Comparison of ENCODE assay signal across 13 mouse cellular contexts in genomic region chr5:119978096-119978715, GRCm38 (mm10).
DNase-seq lines count a peak whose midpoint lies in the region; ATAC-seq and TF ChIP-seq lines count a peak whose summit lies in the region.
"Had no signal": no experiment of that assay in that cellular context is flagged by ENCODE, and none has a peak within 500 bp of the region (broad histone marks: within the 10 kb centered on the region; RNA-seq: fewer than 3 reads in every experiment).

No protein-coding gene starts in this region.

- no peaks in the 10 kb centered on the region for H3K27me3 ChIP-seq in hindbrain, embryonic 12.5 days
- no peaks in the 10 kb centered on the region for H3K27me3 ChIP-seq in hindbrain, embryonic 14.5 days (ENCODE audit: control insufficient read depth, insufficient read depth, low read length)
- no peaks in the 10 kb centered on the region for H3K27me3 ChIP-seq in testis, adult 2 months (ENCODE audit: control insufficient read depth, insufficient read depth, low read length)
- H3K27me3 ChIP-seq in limb, embryonic 12.5 days, result peaks cover 22% of the 10 kb centered on the region
- H3K27me3 ChIP-seq in liver, embryonic 11.5 days (replicated peaks; ENCODE audit: control insufficient read depth, insufficient read depth, low read length), result peaks cover 6% of the 10 kb centered on the region; the same call in 1 of the 2 replicates
- H3K27me3 ChIP-seq: embryonic facial prominence, embryonic 12.5 days had no signal

- ATAC-seq in hindbrain, embryonic 12.5 days (ENCODE audit: low FRiP score), result 0 out of 2 replicates have a peak, but pooled peaks have one; percentile 46
- ATAC-seq in hindbrain, embryonic 14.5 days (ENCODE audit: low FRiP score), result no peak
- ATAC-seq in limb, embryonic 12.5 days (ENCODE audit: insufficient number of reproducible peaks, insufficient read depth, low FRiP score, low TSS enrichment, low read depth), result no peak
- no peak for ATAC-seq in granulocyte monocyte progenitor cell, adult 5-6 weeks (replicated peaks; ENCODE audit: poor library complexity, severe bottlenecking)
- no peak for ATAC-seq in liver, embryonic 11.5 days (replicated peaks; ENCODE audit: low FRiP score)
- ATAC-seq: midbrain, embryonic 16.5 days had no signal

- no peak for DNase-seq in hindbrain, embryonic 14.5 days (ENCODE audit: low spot score)
- DNase-seq in testis, postnatal 14 days (ENCODE audit: low spot score), result no peak
- DNase-seq in layer of hippocampus, postnatal 10 days (ENCODE audit: low spot score in 2 of 2), result no peak
- no peak for DNase-seq in liver, embryonic 11.5 days (ENCODE audit: low spot score)
- DNase-seq: cerebellum, adult 8-10 months; lung, postnatal 4 days had no signal

- H3K36me3 ChIP-seq in hindbrain, embryonic 12.5 days, result no peaks in the 10 kb centered on the region
- no peaks in the 10 kb centered on the region for H3K36me3 ChIP-seq in hindbrain, embryonic 14.5 days (replicated peaks; ENCODE audit: control insufficient read depth, insufficient read depth)
- H3K36me3 ChIP-seq in testis, adult 2 months (ENCODE audit: control insufficient read depth, insufficient read depth, low read length), result no peaks in the 10 kb centered on the region
- H3K36me3 ChIP-seq in limb, embryonic 12.5 days, result no peaks in the 10 kb centered on the region
- H3K36me3 ChIP-seq in liver, embryonic 11.5 days (ENCODE audit: control insufficient read depth, insufficient read depth, low read length), result no peaks in the 10 kb centered on the region
- H3K36me3 ChIP-seq: embryonic facial prominence, embryonic 12.5 days had no signal

- no peak overlapping the region for H3K27ac ChIP-seq in hindbrain, embryonic 12.5 days
- H3K27ac ChIP-seq in hindbrain, embryonic 14.5 days, result no peak overlapping the region
- no peak overlapping the region for H3K27ac ChIP-seq in testis, adult 2 months (ENCODE audit: control insufficient read depth, insufficient read depth, low read depth, low read length)
- no peak overlapping the region for H3K27ac ChIP-seq in limb, embryonic 12.5 days
- no peak overlapping the region for H3K27ac ChIP-seq in liver, embryonic 11.5 days (ENCODE audit: low read depth, low read length)
- H3K27ac ChIP-seq: embryonic facial prominence, embryonic 12.5 days; liver, embryonic 14.5 days had no signal

- WGBS in hindbrain, embryonic 12.5 days, result 30% methylated on average over 10 of the region's 10 CpGs
- WGBS in hindbrain, embryonic 14.5 days, result 31% methylated on average over 10 of the region's 10 CpGs
- WGBS in limb, embryonic 12.5 days, result 20% methylated on average over 10 of the region's 10 CpGs
- WGBS in liver, embryonic 11.5 days, result 34% methylated on average over 10 of the region's 10 CpGs

- no peak overlapping the region for H3K4me3 ChIP-seq in hindbrain, embryonic 12.5 days
- H3K4me3 ChIP-seq in hindbrain, embryonic 14.5 days (replicated peaks; ENCODE audit: low read length), result no peak overlapping the region
- H3K4me3 ChIP-seq in testis, adult 2 months (ENCODE audit: control insufficient read depth, low read depth, low read length), result peak overlapping the region; percentile 21
- H3K4me3 ChIP-seq in limb, embryonic 12.5 days (replicated peaks), result no peak overlapping the region
- H3K4me3 ChIP-seq in liver, embryonic 11.5 days (ENCODE audit: low read depth, low read length), result no peak overlapping the region
- H3K4me3 ChIP-seq: embryonic facial prominence, embryonic 12.5 days had no signal

- no peaks in the 10 kb centered on the region for H3K9me3 ChIP-seq in hindbrain, embryonic 12.5 days (replicated peaks)
- H3K9me3 ChIP-seq in hindbrain, embryonic 14.5 days (ENCODE audit: control insufficient read depth, low read length), result no peaks in the 10 kb centered on the region
- no peaks in the 10 kb centered on the region for H3K9me3 ChIP-seq in limb, embryonic 12.5 days
- H3K9me3 ChIP-seq in liver, embryonic 11.5 days (ENCODE audit: control insufficient read depth, low read length), result no peaks in the 10 kb centered on the region
- H3K9me3 ChIP-seq: embryonic facial prominence, embryonic 12.5 days had no signal

- no peak for TF ChIP-seq CTCF in testis, adult 2 months (IDR thresholded peaks at IDR 0.05; ENCODE audit: control insufficient read depth, insufficient read depth, insufficient replicate concordance, low read depth, low read length)

- H3K4me2 ChIP-seq in hindbrain, embryonic 12.5 days (replicated peaks), result peak overlapping the region; percentile 13; the same call in 1 of the 2 replicates
- no peak overlapping the region for H3K4me2 ChIP-seq in hindbrain, embryonic 14.5 days (replicated peaks)
- H3K4me2 ChIP-seq in limb, embryonic 12.5 days, result peak overlapping the region; percentile 31; the same call in 1 of the 2 replicates
- H3K4me2 ChIP-seq in liver, embryonic 11.5 days, result no peak overlapping the region
- H3K4me2 ChIP-seq: embryonic facial prominence, embryonic 12.5 days had no signal

- TF ChIP-seq POLR2A in testis, adult 2 months (IDR thresholded peaks at IDR 0.05; ENCODE audit: control insufficient read depth, low read depth, low read length), result no peak

- 0 out of 2 replicates have a peak, but pooled peaks cover 3% of the 10 kb centered on the region for H3K4me1 ChIP-seq in hindbrain, embryonic 12.5 days
- H3K4me1 ChIP-seq in hindbrain, embryonic 14.5 days (replicated peaks; ENCODE audit: control insufficient read depth, insufficient read depth, low read length), result peaks cover 8% of the 10 kb centered on the region
- H3K4me1 ChIP-seq in testis, adult 2 months (ENCODE audit: control insufficient read depth, insufficient read depth, low read length), result peaks cover 5% of the 10 kb centered on the region
- peaks cover 40% of the 10 kb centered on the region for H3K4me1 ChIP-seq in limb, embryonic 12.5 days (replicated peaks)
- H3K4me1 ChIP-seq in liver, embryonic 11.5 days (replicated peaks; ENCODE audit: control insufficient read depth, insufficient read depth, low read length), result no peaks in the 10 kb centered on the region

- H3K9ac ChIP-seq in hindbrain, embryonic 12.5 days, result no peak overlapping the region
- no peak overlapping the region for H3K9ac ChIP-seq in hindbrain, embryonic 14.5 days
- H3K9ac ChIP-seq in limb, embryonic 12.5 days (replicated peaks), result no peak overlapping the region
- H3K9ac ChIP-seq in liver, embryonic 11.5 days (ENCODE audit: low read depth, low read length), result no peak overlapping the region
- H3K9ac ChIP-seq: embryonic facial prominence, embryonic 12.5 days; liver, embryonic 14.5 days had no signal

Comparison
In these comparisons a context has a peak if more than half of its experiments do, and no peak if none do; other contexts are left out.
1. H3K4me2 ChIP-seq: peak in hindbrain, embryonic 12.5 days (single experiment) and limb, embryonic 12.5 days (single experiment); none in hindbrain, embryonic 14.5 days (single experiment) and liver, embryonic 11.5 days (single experiment).